Mouse (Mus musculus): ENCODE data around the gene Gzmk. TPM values are rescaled to one million over a fixed set of nuclear protein-coding genes. Genes with fewer than 3 reads are reported as not detected.

The Gzmk gene
- polyA plus RNA-seq, 1 experiment from 2014 or later, result not detected

DNA sequence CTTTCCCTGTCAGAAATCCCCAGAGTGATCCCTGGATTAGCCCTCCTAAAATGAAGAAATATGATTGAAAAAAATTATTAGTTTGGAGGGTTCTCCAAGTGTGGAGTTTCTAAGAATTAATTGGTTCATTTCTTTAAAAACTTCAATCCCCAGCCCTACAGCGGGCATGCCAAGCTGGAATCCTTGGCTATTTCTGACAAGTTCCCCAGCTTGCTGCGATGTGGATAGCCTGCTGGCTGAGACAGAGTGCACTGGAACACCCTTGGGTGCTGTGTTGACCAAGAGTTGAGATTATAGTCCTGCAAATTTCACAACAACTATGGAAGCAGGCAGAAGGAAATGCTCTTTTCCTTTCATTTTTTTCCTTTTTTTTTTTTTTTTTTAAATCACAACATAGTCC, 24.1 kb downstream of the Gzmk start:
- ATAC-seq (ENCODE audit: low FRiP score, low read depth), result no peak
- WGBS, result 87% methylated on average over 2 of the region's 2 CpGs
- no peak overlapping the region for H3K27ac ChIP-seq (replicated peaks)

DNA sequence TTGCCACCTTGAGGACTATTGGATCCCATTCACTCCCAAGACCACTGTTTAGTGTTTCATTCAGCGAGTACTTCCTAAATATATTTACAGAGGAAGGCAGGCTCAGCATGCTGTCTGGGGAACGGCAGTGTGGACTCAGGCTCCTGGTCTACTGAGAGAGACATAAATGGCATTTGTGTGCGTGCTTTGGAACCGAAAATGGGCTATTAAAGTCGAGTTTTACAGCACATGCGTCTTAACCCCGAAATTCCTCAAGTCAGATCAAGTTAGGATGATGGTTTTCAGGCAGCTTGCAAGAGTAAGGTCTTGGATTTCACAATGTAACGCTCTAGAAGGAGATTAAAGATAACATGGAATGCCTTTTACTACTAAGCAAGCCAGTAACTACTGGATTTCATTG, 25.0 kb downstream of the Gzmk start:
- Histone ChIP-seq H3K4me3 (no peak overlapping the region), H3K27ac (replicated peaks) (no peak overlapping the region), H3K27me3 (peaks cover 3% of the 10 kb centered on the region; the same call in 1 of the 2 replicates), H3K4me1 (no peaks in the 10 kb centered on the region; the same call in 1 of the 2 replicates), H3K9me3 (no peaks in the 10 kb centered on the region), H3K9ac (replicated peaks) (no peak overlapping the region), H3K4me2 (replicated peaks) (no peak overlapping the region), H3K36me3 (no peaks in the 10 kb centered on the region)
- 73% methylated on average over 8 of the region's 8 CpGs for WGBS
- ATAC-seq (ENCODE audit: low FRiP score, low read depth), result no peak

More for the DNA sequence above, 24.1 kb downstream of the Gzmk start:
- Histone ChIP-seq H3K4me1 (no peaks in the 10 kb centered on the region; the same call in 1 of the 2 replicates), H3K4me3 (no peak overlapping the region), H3K36me3 (no peaks in the 10 kb centered on the region), H3K4me2 (replicated peaks) (no peak overlapping the region), H3K9me3 (no peaks in the 10 kb centered on the region), H3K9ac (replicated peaks) (no peak overlapping the region), H3K27me3 (0 out of 2 replicates have a peak, but pooled peaks cover 3% of the 10 kb centered on the region)

DNA sequence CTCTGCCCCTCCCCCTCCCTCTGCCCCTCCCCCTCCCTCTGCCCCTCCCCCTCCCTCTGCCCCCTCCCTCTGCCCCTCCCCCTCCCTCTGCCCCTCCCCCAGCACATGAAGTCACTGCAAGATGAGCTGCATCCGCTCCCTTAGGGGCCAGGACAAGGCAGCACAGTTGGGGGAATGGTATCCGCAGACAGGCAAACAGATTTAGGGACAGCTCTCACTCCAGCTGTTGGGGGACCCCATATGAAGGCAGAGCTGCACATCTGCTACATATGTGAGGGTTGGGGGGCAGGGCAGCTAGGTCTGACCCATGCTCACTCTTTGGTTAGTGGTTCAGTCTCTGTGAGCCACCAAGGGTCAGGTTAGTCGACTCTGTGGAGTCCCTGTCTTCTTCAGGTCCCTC, 26.4 kb downstream of the Gzmk start:
- H3K27ac ChIP-seq (replicated peaks), result no peak overlapping the region
- no peak for ATAC-seq (ENCODE audit: low FRiP score, low read depth)
- H3K27me3 ChIP-seq, result peaks cover 3% of the 10 kb centered on the region
- no peak overlapping the region for H3K4me3 ChIP-seq
- WGBS, result 55% methylated on average over 2 of the region's 3 CpGs
- H3K9ac ChIP-seq (replicated peaks), result no peak overlapping the region
- no peaks in the 10 kb centered on the region for H3K36me3 ChIP-seq
- no peaks in the 10 kb centered on the region for H3K9me3 ChIP-seq
- no peaks in the 10 kb centered on the region; the same call in 1 of the 2 replicates for H3K4me1 ChIP-seq
- no peak overlapping the region for H3K4me2 ChIP-seq (replicated peaks)

DNA sequence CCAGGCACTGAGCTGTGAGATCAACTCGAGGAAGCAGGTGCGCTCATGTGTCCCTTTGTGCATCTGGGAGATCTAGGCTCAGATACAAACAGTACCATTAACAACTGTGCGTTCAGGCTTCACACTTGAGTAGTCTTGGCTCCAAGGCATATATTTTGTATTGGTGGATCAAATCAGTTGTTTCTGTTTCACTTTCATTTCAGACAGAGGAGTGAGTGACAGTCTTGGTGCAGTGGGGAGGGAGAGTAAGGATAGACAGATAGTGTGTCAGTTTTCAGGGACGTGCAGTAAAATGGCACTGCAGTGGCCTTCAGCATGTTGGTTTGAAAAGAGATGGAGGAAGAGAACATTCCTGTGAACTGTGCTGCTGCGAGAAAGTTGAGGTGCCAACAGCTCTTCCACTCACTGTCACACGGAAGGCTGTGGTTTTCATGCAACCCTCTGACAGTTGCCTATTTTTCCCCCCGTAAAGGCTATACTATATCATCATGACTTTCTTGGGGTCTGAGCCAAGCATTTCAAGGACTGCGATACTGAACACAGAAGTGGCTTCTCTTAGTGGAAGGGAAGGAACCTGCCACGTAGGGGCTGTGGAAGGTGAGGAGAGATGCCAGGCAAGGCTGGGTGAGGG, 27.7 kb downstream of the Gzmk start:
- no peak for ATAC-seq (ENCODE audit: low FRiP score, low read depth)
- Histone ChIP-seq H3K4me3 (no peak overlapping the region), H3K9me3 (no peaks in the 10 kb centered on the region), H3K9ac (replicated peaks) (no peak overlapping the region), H3K36me3 (no peaks in the 10 kb centered on the region), H3K4me1 (no peaks in the 10 kb centered on the region; the same call in 1 of the 2 replicates), H3K27me3 (peaks cover 3% of the 10 kb centered on the region), H3K4me2 (replicated peaks) (no peak overlapping the region), H3K27ac (replicated peaks) (no peak overlapping the region)
- 71% methylated on average over 9 of the region's 9 CpGs for WGBS

DNA sequence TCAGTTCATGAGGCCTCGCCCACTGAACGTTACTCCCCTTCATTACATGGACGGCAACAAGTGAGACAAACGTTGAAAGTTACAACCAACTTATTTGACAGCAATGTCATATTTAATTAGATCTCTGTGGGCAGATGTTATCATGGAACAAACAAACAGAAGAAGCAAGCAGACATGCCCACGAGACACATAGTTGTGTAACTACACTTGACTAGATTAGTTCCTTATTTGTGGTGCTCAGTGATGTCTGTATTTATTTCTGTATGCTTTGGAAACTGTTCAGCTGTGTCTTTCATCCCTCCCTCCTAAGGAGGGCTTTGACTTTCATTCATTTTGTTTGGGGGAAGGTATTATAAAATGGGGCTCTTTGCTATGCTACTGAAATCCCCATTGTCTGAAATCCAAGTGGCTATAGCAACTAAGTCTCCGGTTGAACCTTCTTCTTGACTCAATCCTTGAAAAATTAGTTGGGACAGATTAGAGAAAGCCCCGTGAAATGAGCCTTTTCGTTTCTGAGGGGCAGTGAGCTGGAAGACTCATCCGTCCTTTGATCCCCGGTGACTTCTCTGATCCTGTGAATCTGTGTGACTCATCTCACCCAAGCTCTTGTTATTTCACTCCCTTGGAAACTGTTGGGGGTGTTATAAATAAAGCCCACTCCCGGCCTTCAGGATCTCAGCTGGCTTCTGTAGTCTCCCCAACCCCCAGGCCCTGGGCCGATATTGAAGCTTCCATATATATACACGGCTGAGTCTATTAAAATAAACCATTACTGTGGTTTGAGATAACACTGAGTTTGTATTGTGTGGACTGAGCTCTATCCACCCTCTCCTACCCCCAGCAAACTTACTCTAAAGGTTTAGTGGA, 28.7 kb downstream of the Gzmk start:
- Histone ChIP-seq H3K27me3 (peaks cover 3% of the 10 kb centered on the region), H3K27ac (replicated peaks) (no peak overlapping the region), H3K36me3 (no peaks in the 10 kb centered on the region), H3K4me2 (replicated peaks) (no peak overlapping the region), H3K4me3 (no peak overlapping the region), H3K9ac (replicated peaks) (no peak overlapping the region), H3K9me3 (no peaks in the 10 kb centered on the region), H3K4me1 (no peaks in the 10 kb centered on the region; the same call in 1 of the 2 replicates)
- 24% methylated on average over 13 of the region's 13 CpGs for WGBS
- ATAC-seq (ENCODE audit: low FRiP score, low read depth), result 0 out of 2 replicates have a peak, but pooled peaks have one; percentile 34

DNA sequence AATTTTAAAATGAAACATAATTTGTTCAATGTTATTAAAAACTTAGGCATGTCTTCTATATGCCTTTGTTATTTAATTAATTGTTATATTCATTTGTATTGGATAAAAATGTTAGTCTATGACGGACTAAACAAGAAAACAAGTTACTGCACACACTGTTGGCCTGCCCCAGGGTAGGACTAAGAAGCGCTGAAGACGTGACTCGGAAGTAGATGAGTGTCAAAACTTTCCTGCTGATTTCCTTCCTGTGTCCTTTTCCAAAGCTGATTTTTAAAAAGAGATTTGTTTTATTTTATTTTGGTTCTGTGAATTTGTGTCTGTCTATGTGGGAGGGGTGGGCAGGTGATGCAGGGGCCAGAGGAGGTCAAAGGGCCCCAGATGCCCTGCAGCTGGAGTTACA, 42.0 kb downstream of the Gzmk start:
- ATAC-seq (ENCODE audit: low FRiP score, low read depth), result no peak
- WGBS, result 92% methylated on average over 4 of the region's 4 CpGs
- Histone ChIP-seq H3K4me1 (no peaks in the 10 kb centered on the region), H3K9me3 (0 out of 2 replicates have a peak, but pooled peaks cover 3% of the 10 kb centered on the region), H3K4me3 (no peak overlapping the region), H3K36me3 (no peaks in the 10 kb centered on the region), H3K27ac (replicated peaks) (no peak overlapping the region), H3K9ac (replicated peaks) (no peak overlapping the region), H3K4me2 (replicated peaks) (no peak overlapping the region), H3K27me3 (no peaks in the 10 kb centered on the region)

DNA sequence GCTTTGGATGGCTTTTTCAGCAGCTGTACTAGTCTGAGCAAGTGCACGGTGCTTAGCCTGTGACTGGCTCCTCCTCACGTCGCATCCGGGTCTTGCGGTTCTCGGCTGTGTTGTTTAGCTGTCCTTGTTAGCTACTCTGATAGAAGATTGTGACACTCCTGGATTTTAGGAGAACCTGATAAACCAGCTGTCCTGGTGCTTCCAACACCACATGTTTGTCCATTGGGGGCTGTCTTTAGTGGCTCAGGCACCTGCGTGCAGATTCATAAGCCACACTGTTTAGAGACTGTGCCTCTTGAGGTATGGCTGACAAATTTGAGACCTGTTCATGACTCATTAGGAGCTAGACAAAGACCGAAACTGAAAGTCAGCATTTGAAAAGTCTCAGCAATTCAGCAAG, 42.4 kb downstream of the Gzmk start:
- no peaks in the 10 kb centered on the region for H3K36me3 ChIP-seq
- no peaks in the 10 kb centered on the region for H3K4me1 ChIP-seq
- no peak overlapping the region for H3K27ac ChIP-seq (replicated peaks)
- H3K9me3 ChIP-seq, result 0 out of 2 replicates have a peak, but pooled peaks cover under 1% of the 10 kb centered on the region
- ATAC-seq (ENCODE audit: low FRiP score, low read depth), result no peak
- 86% methylated on average over 8 of the region's 8 CpGs for WGBS
- no peak overlapping the region for H3K9ac ChIP-seq (replicated peaks)
- no peak overlapping the region for H3K4me2 ChIP-seq (replicated peaks)
- no peak overlapping the region for H3K4me3 ChIP-seq
- no peaks in the 10 kb centered on the region for H3K27me3 ChIP-seq

DNA sequence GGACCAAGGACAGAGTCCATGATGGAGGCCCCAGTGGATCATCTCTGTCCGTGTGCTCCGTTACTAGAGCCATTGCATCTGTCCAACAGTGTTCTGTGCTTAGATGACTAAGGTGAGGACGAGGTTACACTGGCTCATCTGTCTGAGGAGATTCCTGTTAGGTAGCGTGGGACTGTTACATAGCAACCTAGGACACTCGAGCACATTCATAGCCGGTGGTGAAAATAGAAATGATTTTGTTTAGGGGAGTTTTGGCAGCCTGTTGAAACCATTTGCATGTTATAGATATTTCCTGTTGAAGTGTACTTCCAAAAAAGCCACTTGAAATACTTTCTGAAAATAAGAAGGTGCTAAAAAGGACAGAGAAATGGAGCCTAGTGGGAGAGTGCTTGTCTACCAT, 51.5 kb downstream of the Gzmk start:
- ATAC-seq (ENCODE audit: low FRiP score, low read depth), result no peak
- Histone ChIP-seq H3K27ac (replicated peaks) (no peak overlapping the region), H3K9ac (replicated peaks) (no peak overlapping the region), H3K4me1 (no peaks in the 10 kb centered on the region), H3K27me3 (no peaks in the 10 kb centered on the region), H3K4me2 (replicated peaks) (no peak overlapping the region), H3K9me3 (no peaks in the 10 kb centered on the region), H3K36me3 (no peaks in the 10 kb centered on the region), H3K4me3 (no peak overlapping the region)
- WGBS, result 87% methylated on average over 6 of the region's 6 CpGs

DNA sequence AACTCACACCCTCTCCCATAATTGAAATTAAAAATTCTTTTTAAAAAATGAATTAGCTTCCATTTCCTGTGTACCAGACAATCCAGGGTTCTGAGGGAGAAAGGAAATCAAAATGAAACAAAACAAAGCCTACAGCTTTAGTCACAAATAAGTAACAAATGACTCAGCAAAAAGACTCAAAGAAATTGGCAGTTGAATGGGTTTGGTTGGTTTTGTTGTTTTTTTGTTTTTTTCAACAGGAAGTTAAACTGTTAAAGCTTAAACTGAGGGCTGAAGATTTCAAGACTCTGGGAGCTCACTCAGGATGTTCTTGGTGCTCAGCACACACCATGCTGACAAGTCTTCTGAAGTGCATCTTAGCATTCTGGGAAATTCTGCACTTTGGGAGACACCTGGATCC, 55.5 kb downstream of the Gzmk start:
- Histone ChIP-seq H3K9ac (replicated peaks) (no peak overlapping the region), H3K4me1 (no peaks in the 10 kb centered on the region), H3K9me3 (no peaks in the 10 kb centered on the region), H3K36me3 (no peaks in the 10 kb centered on the region), H3K27me3 (no peaks in the 10 kb centered on the region), H3K4me3 (no peak overlapping the region), H3K27ac (replicated peaks) (no peak overlapping the region), H3K4me2 (replicated peaks) (no peak overlapping the region)
- ATAC-seq (ENCODE audit: low FRiP score, low read depth), result no peak

DNA sequence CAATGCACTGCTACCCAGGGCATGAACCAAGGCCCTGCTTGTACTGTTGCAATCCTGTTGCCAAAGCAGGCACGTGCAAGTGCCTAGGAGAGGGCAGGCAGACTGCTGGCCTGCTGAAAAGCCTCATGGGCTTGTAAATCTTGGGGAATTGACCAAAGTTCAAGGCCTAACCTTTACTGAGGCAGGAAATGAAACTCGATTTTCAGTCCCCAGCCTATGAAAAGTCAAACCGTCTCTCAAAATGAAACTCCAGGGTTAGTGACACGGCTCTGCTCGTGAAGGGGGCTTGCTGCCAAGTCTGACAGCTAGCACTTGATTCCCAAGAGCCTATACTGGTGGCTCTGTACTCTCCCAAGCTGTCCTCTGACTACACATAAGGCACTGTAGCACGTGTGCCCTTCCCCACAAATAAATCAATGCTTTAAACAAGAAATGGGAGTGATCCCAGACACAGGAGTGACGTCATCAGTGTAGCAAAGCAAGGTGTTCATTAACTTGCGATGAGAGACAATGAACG, 57.6 kb downstream of the Gzmk start:
- ATAC-seq (ENCODE audit: low FRiP score, low read depth), result no peak
- H3K27ac ChIP-seq (replicated peaks), result no peak overlapping the region
- H3K27me3 ChIP-seq, result no peaks in the 10 kb centered on the region
- WGBS, result 82% methylated on average over 9 of the region's 9 CpGs
- H3K9ac ChIP-seq (replicated peaks), result no peak overlapping the region
- H3K36me3 ChIP-seq, result no peaks in the 10 kb centered on the region
- no peak overlapping the region for H3K4me2 ChIP-seq (replicated peaks)
- H3K4me3 ChIP-seq, result no peak overlapping the region
- H3K4me1 ChIP-seq, result no peaks in the 10 kb centered on the region
- H3K9me3 ChIP-seq, result no peaks in the 10 kb centered on the region

DNA sequence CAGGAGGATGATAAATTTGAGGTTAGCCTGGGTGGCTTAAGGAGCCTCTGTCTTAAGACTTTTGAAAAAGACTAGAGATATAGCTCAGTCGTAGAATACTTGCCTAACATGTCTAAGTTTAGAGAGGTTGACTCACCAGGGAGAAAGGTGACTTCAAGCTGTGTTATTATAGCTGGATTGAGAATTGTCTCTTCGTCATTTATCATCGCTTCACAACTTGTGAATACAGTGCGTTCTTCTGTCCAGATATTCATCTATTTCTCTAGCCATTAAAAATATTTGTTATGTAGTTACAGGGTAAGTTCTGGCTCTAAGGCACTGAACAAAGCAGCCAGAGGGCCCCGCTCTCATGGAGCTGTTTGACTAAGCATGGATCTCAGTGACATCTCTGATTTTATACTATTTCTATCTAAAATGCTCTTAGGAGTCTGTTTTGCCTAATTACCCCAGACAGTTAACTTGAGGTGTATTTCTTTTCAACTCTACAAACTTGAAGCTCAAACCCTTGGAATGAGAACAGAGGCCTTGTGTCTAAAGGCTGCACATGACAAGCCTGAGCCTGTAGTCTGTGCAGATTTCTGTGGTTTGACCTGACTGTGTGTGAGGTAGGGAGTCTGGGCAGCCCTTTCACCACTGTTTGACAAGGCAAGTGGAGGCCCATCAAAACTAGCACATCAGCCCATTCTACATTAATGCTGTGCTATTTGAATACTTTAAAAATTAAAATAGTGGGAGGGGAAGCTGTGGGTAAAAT, 61.3 kb downstream of the Gzmk start:
- Histone ChIP-seq H3K36me3 (no peaks in the 10 kb centered on the region), H3K4me3 (no peak overlapping the region), H3K4me2 (replicated peaks) (no peak overlapping the region), H3K27ac (replicated peaks) (no peak overlapping the region), H3K27me3 (no peaks in the 10 kb centered on the region), H3K9me3 (no peaks in the 10 kb centered on the region), H3K9ac (replicated peaks) (no peak overlapping the region), H3K4me1 (no peaks in the 10 kb centered on the region)
- no peak for ATAC-seq (ENCODE audit: low FRiP score, low read depth)
- WGBS, result 97% methylated on average over 5 of the region's 5 CpGs

DNA sequence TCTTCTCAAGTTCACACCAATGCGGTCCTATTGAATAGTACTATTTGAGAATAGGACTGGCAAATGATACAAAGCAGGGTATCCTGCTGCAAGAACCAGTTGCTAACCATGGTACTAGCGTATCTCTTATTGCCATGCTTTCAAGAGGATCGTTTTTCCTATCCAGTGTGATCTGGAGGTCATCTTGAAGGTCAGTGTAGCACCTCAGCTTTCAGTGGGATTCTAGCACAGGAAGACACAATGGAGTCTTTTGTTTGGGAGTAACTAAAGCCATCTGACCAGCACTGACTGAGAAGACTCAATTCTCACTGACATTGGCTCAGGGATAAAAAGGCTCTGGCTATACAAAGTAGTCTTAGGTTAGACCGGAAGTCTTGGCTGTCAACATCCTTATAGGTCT, 74.2 kb downstream of the Gzmk start:
- WGBS, result 86% methylated on average over 4 of the region's 4 CpGs
- ATAC-seq (ENCODE audit: low FRiP score, low read depth), result no peak
- Histone ChIP-seq H3K4me1 (no peaks in the 10 kb centered on the region), H3K4me2 (replicated peaks) (no peak overlapping the region), H3K9ac (replicated peaks) (no peak overlapping the region), H3K36me3 (no peaks in the 10 kb centered on the region), H3K27ac (replicated peaks) (no peak overlapping the region), H3K27me3 (no peaks in the 10 kb centered on the region), H3K9me3 (no peaks in the 10 kb centered on the region), H3K4me3 (no peak overlapping the region)

Data from midbrain, embryonic 12.5 days (tissue).